Mouse (Mus musculus): ENCODE results near the gene Pfkfb3. TPM values are rescaled to one million over a fixed set of nuclear protein-coding genes. Genes with fewer than 3 reads are reported as not detected.

Pfkfb3 gene
- polyA plus RNA-seq, 1 experiment, result not detected

DNA sequence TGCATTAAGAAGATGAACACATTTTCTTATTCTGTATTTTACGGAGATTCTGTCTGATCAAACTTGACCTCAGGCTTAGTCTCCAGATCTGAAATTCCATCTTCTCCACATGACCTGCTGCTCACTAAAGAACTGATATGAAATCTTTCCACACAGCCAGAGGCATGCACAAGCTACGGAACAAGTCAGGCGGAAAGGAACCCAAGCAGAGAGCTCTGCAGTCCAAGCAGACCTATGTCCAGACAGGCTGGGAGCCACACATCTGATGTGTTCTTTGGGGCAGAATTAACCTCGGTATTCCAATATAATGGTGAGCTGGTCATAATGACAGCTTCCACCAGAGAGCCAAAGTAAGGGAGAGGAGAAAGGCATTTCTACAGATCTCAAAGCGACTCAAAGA is 120.5 kb downstream of the Pfkfb3 start:
- TF ChIP-seq GATA1 (IDR thresholded peaks at IDR 0.05; ENCODE audit: low read length), result no peak

DNA sequence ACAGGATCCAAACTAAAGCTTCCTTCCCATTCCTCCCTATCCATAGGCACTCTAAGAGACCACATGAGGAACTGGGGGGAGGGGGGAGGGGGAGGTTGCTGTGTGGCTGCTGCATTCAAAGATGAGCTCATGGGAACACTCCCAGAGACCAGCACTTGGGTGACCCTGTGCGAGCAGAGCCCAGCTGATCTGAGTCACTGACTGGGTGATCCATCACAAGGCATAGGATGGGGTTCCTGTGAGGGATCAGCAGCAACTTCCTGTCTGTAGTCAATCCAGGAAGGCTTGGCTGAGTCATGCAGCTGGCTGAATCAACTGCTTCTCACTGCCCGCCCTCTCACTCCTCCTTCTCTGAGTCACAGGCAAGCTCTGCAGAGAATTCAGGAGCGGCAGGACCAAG is 124.3 kb downstream of the Pfkfb3 start:
- TF ChIP-seq GATA1 (IDR thresholded peaks at IDR 0.05; ENCODE audit: low read length), result no peak

DNA sequence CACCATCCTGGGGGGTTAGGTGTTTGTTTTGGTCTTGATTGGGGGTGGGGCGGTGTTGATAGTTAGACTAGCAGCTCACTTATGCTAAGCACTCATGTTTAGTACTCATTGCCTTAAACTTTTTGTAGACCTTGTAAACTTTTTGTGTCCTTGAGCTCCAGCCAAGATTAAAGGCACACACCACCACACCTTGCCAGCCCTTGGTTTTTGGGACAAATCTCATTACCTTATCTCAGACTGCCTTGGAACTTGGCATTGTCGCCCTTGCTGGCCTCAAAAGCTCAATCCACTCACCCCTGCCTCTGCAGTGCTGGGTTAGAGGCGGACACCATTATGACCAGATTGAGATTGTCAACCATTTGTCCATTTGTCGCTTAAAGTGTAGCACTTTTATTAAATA is 125.3 kb downstream of the Pfkfb3 start:
- TF ChIP-seq GATA1 (IDR thresholded peaks at IDR 0.05; ENCODE audit: low read length), result no peak

DNA sequence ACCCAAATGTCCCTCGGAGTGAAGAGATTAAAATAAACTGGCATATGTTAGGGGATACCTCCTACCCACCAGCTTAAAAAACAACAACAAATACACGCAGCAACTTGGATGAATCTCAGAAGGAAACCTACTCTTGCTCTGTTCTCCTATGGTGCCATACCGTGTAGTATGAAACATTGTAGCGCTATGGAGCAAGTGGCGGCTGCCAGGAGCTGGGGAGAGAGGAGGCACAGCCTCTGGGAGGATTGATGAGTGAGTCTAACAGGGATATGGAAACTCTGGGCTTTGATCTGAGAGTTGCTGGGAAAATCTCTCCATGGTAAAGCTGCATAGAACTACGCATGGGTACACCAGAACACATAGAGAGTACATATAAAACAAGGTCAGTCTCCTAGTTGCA is 126.3 kb downstream of the Pfkfb3 start:
- TF ChIP-seq GATA1 (IDR thresholded peaks at IDR 0.05; ENCODE audit: low read length), result no peak

DNA sequence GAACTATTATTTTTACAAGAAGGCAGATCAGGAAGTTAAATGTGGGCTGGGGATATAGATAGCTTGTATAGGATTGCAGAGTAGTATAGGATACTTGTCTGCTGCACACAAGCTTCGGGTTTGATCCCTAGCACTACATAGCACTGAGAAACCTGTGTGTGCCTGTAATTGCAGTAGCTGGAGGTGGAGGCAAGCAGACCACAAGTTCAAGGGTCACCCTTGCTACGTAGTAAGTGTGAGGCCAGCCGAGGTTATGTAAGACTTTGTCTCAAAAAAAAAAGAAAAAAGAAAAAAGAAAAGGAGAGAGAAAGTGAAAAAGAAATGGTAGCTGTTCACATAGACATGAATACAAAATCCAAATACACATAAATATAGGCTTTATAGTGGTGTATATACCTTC is 127.5 kb downstream of the Pfkfb3 start:
- no peak for TF ChIP-seq GATA1 (IDR thresholded peaks at IDR 0.05; ENCODE audit: low read length)

DNA sequence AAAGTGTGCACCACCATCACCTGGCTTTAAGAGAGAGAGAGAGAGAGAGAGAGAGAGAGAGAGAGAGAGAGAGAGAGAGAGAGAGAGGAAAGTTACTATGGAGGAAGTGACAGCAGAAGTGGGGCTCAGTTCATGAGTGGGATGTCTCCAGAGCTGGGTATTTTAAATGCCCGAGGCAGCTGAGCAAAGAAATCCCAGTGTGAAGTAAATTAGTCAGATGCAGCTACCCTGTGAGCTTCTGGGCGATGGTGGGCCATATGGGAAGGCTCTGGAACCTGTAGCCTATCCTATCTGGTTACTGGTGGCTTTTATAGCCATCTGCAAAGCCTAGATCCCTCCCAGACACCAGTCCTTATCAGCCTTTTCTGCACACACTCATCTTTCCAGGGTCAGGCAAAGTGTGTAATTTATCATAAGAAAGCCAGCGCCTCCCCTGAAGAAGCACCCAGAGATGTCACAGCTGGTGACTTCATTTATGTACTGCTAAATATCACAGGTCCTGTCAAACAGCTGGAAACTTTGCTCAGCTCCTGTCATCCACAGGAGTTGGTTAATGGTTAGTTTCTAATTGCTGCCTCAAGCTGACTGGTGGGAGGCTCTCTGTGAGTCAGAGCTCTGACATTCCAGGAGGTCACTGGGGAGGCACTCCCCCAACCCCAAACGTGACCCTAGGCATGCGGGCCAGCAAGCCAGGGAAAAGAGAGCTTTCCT is 128.3 kb downstream of the Pfkfb3 start:
- no peak for TF ChIP-seq GATA1 (IDR thresholded peaks at IDR 0.05; ENCODE audit: low read length)

DNA sequence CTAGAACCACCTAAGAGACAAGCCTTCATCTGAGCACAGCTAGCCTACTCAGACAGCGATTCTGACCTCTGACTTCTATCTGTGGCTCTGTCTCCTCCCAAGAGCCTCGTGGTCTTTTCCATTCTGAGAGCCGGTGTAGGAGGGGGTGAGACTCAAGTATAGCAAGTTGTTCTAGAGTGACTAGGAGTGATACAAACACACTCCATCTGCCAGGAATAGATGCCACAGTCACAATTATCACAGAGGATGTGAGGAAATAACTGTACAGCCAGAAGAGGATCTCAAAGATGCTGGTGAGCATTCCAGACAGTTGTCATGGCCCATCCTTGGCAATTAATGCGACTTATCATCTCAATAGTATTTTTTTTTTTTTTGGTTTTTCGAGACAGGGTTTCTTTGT is 129.6 kb downstream of the Pfkfb3 start:
- no peak for TF ChIP-seq GATA1 (IDR thresholded peaks at IDR 0.05; ENCODE audit: low read length)

DNA sequence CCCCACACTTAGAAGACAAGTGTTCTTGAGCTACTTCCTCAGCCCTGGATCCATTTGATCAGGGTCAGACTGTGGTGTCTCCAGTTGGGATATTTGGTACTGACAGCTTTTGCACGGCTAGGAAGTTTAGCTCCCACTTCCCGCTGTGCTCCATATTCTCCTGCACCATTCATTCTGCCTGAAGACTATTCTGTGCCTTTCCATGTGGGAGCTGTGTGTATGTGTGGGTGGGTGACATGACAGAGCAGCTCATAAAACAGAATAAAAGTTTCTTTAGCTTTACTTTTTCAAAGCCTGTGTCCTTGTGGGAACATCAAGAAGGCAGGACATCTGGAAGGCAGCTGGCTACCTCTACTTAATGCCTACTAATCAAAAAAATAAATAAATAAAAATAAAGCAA is 130.5 kb downstream of the Pfkfb3 start:
- no peak for TF ChIP-seq GATA1 (IDR thresholded peaks at IDR 0.05; ENCODE audit: low read length)

DNA sequence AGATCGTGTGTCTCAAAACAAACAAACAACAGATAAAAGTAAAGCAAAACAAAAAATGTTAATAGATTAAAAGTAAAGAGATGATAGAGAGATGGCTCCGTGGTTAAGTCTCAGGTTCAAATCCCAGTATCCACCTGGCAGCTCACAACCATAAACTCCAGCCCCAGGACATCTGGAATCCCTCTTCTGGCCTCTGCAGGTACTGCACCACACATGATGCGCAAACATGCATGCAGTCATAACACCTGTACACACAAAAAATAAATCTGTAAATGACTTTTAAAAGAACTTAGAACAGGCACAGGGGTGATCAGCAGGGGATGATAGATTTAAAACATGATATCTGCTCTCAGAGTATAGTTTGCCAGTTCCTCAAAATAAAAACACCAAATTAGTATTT is 131.5 kb downstream of the Pfkfb3 start:
- no peak for TF ChIP-seq GATA1 (IDR thresholded peaks at IDR 0.05; ENCODE audit: low read length)

Other genes starting within 250 kb of the Pfkfb3 start
- 77.4 and 133 TPM in 2 replicates for gene Rbm17, start 50.1 kb upstream of the Pfkfb3 start, polyA plus RNA-seq (2012)
- not detected in 2 replicates for gene Gm17490, start 72.2 kb upstream of the Pfkfb3 start, polyA plus RNA-seq (2012)
- gene Il2ra, start 88.7 kb upstream of the Pfkfb3 start, polyA plus RNA-seq (2012), result not detected in 2 replicates
- not detected in 2 replicates for gene Il15ra, start 151.2 kb upstream of the Pfkfb3 start, polyA plus RNA-seq (2012)
- 21.1 and 25.8 TPM in 2 replicates for gene Fbh1, start 223.5 kb upstream of the Pfkfb3 start, polyA plus RNA-seq (2012)
- gene Ankrd16, start 223.8 kb upstream of the Pfkfb3 start, polyA plus RNA-seq (2012), result 8.1 and 10.6 TPM in 2 replicates